Comparison of ENCODE assay signal across 12 mouse cellular contexts in the genomic region with DNA sequence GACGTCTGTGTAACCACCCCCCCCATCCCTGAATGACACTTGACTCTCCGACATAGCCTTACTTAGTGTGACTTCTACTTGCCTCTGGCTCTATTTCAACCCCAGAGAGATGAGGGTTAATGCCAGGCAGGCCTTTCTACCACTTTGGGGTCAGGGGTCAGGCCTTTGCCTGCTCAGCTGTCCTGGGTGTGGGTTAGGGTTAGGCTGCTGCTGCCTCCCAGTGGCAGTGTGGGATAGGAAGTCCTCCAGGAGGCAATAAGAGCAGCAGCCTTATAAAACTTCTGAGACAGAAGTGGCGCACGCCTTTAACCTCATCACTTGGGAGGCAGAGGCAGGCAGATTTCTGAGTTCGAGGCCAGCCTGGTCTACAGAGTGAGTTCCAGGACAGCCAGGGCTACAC. TPM values are rescaled to one million over a fixed set of nuclear protein-coding genes. Genes with fewer than 3 reads are reported as not detected.
DNase-seq lines count a peak whose midpoint lies in the region; ATAC-seq and TF ChIP-seq lines count a peak whose summit lies in the region.
"Had no signal": no experiment of that assay in that cellular context is flagged by ENCODE, and none has a peak within 500 bp of the region (broad histone marks: within the 10 kb centered on the region; RNA-seq: fewer than 3 reads in every experiment).

No protein-coding gene starts in this region.

- peak; percentile 49 for TF ChIP-seq CTCF in layer of hippocampus, adult 2 months (conservative IDR thresholded peaks at IDR 0.05)

- H3K27ac ChIP-seq in layer of hippocampus, adult 2 months, result no peak overlapping the region
- H3K27ac ChIP-seq: hindbrain, postnatal 0 days; macrophage had no signal

- ATAC-seq in CD4-positive, CD25-positive, alpha-beta regulatory T cell, adult 4 months, result no peak
- ATAC-seq: hindbrain, postnatal 0 days had no signal

- peaks cover 22% of the 10 kb centered on the region for H3K36me3 ChIP-seq in splenic B cell, adult 2 months (ENCODE audit: control insufficient read depth, insufficient read depth, low read length, poor library complexity, severe bottlenecking)

- H3K4me3 ChIP-seq in layer of hippocampus, adult 2 months, result no peak overlapping the region

- H3K27me3 ChIP-seq in splenic B cell, adult 2 months (ENCODE audit: control insufficient read depth, insufficient read depth, low read length, poor library complexity, severe bottlenecking), result no peaks in the 10 kb centered on the region

- DNase-seq in CD4-positive, CD25-positive, alpha-beta regulatory T cell, adult 2 months (ENCODE audit: low read depth, low spot score), result peak; percentile 31
- DNase-seq in layer of hippocampus, adult 2 months (ENCODE audit: low spot score in 2 of 2), result no peak
- DNase-seq in layer of hippocampus, adult 11-12 months (ENCODE audit: low spot score), result no peak
- peak; percentile 83 for DNase-seq in adipocyte (ENCODE audit: low spot score)
- peak; percentile 35 for DNase-seq in splenic B cell, adult 2 months (ENCODE audit: low read depth, low spot score)
- DNase-seq in right cerebral cortex, postnatal 10 days (ENCODE audit: low spot score in 2 of 2), result no peak
- DNase-seq in ovary, postnatal 36 days (ENCODE audit: low spot score), result no peak
- DNase-seq: cerebellum, postnatal 14 days; left cerebral cortex, postnatal 4 days had no signal

RNA-seq across cellular contexts. Expression of a gene that starts 6.4 kb away (rescaled TPM):
- 10 to 100 TPM in 1 of 2 experiments, 1 to 10 TPM in 1; 8.9 to 13.9 TPM for polyA plus RNA-seq in CD4-positive, CD25-positive, alpha-beta regulatory T cell, adult 4 months (2017; shearing (Covaris generic))
- total RNA-seq in layer of hippocampus, adult 2 months (2021), result 10 to 100 TPM; 45.6 to 47.1 TPM

RNA-seq across cellular contexts. Expression of a gene that starts 6.6 kb away (rescaled TPM):
- 10 to 100 TPM; 19.9 to 35.1 TPM for polyA plus RNA-seq in CD4-positive, CD25-positive, alpha-beta regulatory T cell, adult 4 months (2017; shearing (Covaris generic))
- 100 to 1,000 TPM; 130 to 131 TPM for total RNA-seq in layer of hippocampus, adult 2 months (2021)

RNA-seq across cellular contexts. Expression of a gene that starts 28.5 kb away (rescaled TPM):
- 1 to 10 TPM; 6.2 to 9.7 TPM for polyA plus RNA-seq in CD4-positive, CD25-positive, alpha-beta regulatory T cell, adult 4 months (2017; shearing (Covaris generic))
- total RNA-seq in layer of hippocampus, adult 2 months (2021), result 10 to 100 TPM; 43.9 to 44.0 TPM

RNA-seq across cellular contexts. Expression of a gene that starts 42.0 kb away (rescaled TPM):
- 1 to 10 TPM in 1 of 2 experiments, under 1 TPM in 1; 0.62 to 1.6 TPM for polyA plus RNA-seq in CD4-positive, CD25-positive, alpha-beta regulatory T cell, adult 4 months (2017; shearing (Covaris generic))
- total RNA-seq in layer of hippocampus, adult 2 months (2021), result 10 to 100 TPM; 87.7 to 90.5 TPM

Comparison
In these comparisons a context has a peak if more than half of its experiments do, and no peak if none do; other contexts are left out.
1. DNase-seq: peak in CD4-positive, CD25-positive, alpha-beta regulatory T cell, adult 2 months (single experiment), adipocyte (single experiment) and splenic B cell, adult 2 months (single experiment); none in layer of hippocampus, adult 2 months (0 of 2), layer of hippocampus, adult 11-12 months (single experiment), right cerebral cortex, postnatal 10 days (0 of 2) and ovary, postnatal 36 days (single experiment).